ENCODE assay signal across 19 mouse cellular contexts in genomic region chr19:23947871-23948270, GRCm38 (mm10).
"Had no signal": no experiment of that assay in that cellular context is flagged by ENCODE, and none has a peak within 500 bp of the region (broad histone marks: within the 10 kb centered on the region; RNA-seq: fewer than 3 reads in every experiment).

No protein-coding gene starts in this region.

- DNase-seq: kidney, adult 8-10 months; kidney, postnatal 14 days; layer of hippocampus, adult 9-11 months; layer of hippocampus, postnatal 36 days; liver, embryonic 13.5 days; lung, adult 2 months; lung, postnatal 14 days; lung, postnatal 4 days; midbrain, embryonic 14.5 days; right cerebral cortex, adult 18-20 months; right cerebral cortex, postnatal 14 days; right cerebral cortex, postnatal 4 days; thymus, adult 2 months; thymus, postnatal 14 days; thymus, postnatal 4 days had no signal

- H3K4me3 ChIP-seq: left cerebral cortex, adult 2 months; liver, embryonic 13.5 days; neural tube, embryonic 12.5 days; neural tube, embryonic 15.5 days had no signal

- H3K4me1 ChIP-seq: liver, embryonic 13.5 days; neural tube, embryonic 15.5 days had no signal

- H3K27ac ChIP-seq: left cerebral cortex, adult 2 months; liver, embryonic 13.5 days; neural tube, embryonic 12.5 days; neural tube, embryonic 15.5 days; stomach, postnatal 0 days had no signal

- H3K9ac ChIP-seq: liver, embryonic 13.5 days; neural tube, embryonic 12.5 days; neural tube, embryonic 15.5 days had no signal

- H3K27me3 ChIP-seq: liver, embryonic 13.5 days; neural tube, embryonic 12.5 days; neural tube, embryonic 15.5 days had no signal

- H3K9me3 ChIP-seq: liver, embryonic 13.5 days; neural tube, embryonic 12.5 days; neural tube, embryonic 15.5 days had no signal

- H3K36me3 ChIP-seq: liver, embryonic 13.5 days had no signal

- H3K4me2 ChIP-seq: liver, embryonic 13.5 days; neural tube, embryonic 12.5 days; neural tube, embryonic 15.5 days had no signal
